Mouse (Mus musculus): ENCODE measurements at regions not wholly inside any gene's neighbourhood (a gene's known extent, or its start where the extent isn't known, plus 50 kb on each side); places are given as distances from the start of the nearest gene placed in this dataset.
"Not testable (repeated sequence)": the region's sequence is repeated elsewhere in the genome, so short reads cannot be mapped to it uniquely, and the experiment has no call there.

GRCm38 (mm10) chr5:3165511-3165910 is 175.8 kb upstream of the Cdk6 start:
- TF ChIP-seq CTCF (IDR thresholded peaks at IDR 0.05; ENCODE audit: extremely low read depth, insufficient read depth, insufficient read length, insufficient replicate concordance); POLR2A (IDR thresholded peaks at IDR 0.05; ENCODE audit: low read depth, low read length): not testable (repeated sequence)
